Mouse (Mus musculus) lung, postnatal 10 days (tissue): Measurements from ENCODE around the gene Ctdspl.

Experiments used
- DNase-seq: peaks from one replicate; pipeline ENCODE4 v3.0.0; 2021

The Ctdspl gene

DNA sequence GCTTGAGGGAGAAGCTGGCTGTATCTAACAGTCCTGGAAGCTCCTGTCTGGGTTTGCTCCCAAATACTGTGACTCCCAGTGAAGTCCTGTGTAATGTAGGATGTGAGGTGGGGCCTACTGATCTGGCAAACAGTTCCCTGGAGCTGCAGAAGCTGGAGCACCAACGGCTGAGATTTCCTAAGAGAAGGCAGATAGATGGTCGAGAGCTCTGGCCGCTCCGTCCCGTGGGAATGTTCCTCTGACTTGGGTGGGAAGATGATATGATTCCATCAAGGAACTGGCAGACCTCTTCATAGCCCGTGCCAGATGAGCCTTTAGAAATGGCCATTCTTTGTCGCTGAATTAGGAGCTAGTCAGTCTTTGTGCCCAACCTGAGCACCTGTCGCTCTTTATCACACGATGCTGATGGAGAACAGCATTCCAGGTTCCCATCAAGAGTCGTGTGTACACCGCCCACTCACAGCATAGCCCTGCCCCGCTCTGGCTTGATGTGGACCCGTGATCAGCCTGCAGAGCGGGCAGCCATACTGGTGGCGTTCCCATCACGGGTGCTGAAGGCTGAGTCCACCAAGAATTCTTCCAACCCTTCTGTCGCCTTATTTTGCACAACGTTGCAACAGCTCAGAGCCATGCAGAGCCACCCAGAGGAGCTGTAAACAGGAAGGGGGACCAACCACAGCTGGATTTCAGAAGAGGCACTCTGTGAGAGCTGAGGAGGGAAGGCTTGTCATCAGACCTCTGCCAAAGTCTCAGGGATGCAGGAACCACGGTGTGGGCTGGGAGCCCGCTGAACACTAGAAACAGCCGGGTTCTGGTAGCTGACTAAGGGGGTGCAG is 65.7 kb downstream of the Ctdspl start:
- peak; percentile 65 for DNase-seq

DNA sequence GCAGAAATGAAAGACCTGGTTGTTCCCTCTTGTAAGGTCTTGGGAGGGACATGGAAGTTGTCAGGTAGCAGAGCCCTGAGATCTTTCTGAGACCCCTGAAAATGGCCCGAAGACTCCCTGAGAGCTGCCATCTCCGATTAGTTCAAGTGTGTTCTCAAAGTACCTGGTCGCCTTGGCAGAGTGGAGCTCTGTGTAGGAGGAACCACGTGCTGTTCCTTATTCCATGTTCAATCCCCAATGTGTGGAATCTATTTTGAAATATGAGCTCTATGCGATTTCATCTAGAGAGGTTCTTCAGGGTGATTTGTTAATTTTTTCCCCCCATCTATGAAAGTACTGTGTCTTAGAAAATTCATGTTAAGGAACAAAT is 66.3 kb downstream of the Ctdspl start:
- no peak for DNase-seq

DNA sequence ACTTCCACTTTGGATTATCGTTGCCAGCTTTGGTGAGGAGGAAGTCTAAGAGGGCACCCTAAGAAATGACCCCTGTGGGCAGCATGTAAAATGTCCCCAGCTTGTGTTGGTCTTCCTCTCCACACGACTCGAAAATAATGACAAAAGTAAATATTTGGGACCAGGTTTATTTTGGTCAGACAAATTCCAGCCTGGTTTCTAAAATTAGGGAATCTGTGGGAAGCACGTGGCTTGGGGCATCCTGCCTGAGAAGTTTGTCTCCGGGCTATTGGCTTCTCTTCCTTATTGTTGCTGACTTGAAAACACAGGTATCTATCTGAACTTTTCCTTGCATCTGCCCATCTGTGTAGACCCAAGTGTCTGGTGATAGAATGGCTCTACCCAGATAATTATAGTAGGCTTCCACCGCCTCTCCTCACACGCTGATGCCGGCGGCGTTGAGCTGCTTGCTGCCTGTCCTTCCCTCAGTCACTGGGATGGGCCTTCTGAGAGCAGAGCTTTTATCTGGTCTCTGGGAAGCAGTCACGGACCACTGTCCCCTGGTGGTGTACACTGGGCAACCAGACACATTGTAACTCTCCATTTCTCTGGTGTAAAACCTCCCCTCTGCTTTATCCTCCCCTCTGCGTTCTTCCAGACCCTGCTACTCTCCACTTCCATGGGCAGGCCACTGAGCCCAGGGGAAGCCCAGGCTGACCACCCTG is 68.4 kb downstream of the Ctdspl start:
- no peak for DNase-seq

- no peak for DNase-seq
Measured at GRCm38 (mm10) chr9:118995539-118995938, 69.3 kb downstream of the Ctdspl start.

DNA sequence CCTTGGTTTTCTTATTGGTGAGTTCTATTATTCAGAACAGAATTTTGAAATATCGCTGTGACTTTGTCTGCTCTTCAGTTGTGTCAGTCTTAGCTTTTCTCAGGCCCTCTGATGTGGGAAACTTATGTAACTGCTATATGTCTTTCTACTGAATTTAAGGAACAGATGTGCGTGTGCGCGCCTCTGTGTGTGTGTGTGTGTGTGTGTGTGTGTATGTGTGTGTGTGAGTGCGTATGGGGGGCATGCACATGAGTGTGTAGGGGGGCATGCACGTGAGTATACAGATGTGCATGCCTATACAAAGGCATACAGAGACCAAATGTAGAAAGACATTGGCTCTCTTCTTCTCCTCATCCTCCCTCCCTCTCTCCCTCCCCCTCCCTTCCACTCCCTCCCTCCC is 71.0 kb downstream of the Ctdspl start:
- DNase-seq = no peak

DNA sequence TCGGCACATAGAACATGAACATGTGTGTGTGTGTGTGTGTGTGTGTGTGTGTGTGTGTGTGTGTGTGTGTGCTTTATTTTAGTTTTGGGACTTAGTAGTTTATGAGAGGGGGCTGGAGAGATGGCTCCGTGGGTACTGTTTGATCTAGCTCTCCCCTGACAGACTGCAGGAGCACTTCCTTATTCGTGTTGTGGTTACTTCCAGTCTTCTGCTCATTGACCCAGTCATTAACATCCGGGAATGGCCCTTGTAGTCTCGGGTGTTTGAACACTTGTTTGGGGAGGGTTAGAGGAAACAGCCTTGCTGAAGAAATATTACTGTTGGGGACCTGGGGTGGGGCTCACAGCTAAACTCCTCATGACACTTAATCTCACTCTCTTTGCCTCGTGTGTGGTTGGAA is 73.9 kb downstream of the Ctdspl start:
- no peak for DNase-seq

- DNase-seq = peak; percentile 80
Measured at GRCm38 (mm10) chr9:119002267-119002666, 76.0 kb downstream of the Ctdspl start.

- DNase-seq = peak; percentile 60
Measured at GRCm38 (mm10) chr9:119003990-119004702, 77.9 kb downstream of the Ctdspl start.

DNA sequence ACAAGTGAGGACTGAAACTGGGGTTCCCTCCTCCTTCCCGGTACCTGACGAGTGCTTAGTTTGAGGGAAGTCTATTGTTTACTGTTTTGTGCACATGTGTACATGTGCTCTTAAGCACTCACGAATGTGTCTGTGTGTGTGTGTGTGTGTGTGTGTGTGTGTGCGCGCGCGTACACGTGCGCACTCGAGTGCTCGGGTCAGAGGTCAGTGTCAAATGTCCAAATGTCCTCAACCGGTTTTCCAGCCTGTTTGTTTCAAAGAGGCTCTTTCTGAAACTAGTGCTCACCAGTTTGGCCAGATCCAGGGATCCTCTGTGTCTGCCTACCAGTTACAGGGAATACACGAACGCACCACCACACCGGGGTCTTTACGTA is 78.4 kb downstream of the Ctdspl start:
- DNase-seq = no peak

DNA sequence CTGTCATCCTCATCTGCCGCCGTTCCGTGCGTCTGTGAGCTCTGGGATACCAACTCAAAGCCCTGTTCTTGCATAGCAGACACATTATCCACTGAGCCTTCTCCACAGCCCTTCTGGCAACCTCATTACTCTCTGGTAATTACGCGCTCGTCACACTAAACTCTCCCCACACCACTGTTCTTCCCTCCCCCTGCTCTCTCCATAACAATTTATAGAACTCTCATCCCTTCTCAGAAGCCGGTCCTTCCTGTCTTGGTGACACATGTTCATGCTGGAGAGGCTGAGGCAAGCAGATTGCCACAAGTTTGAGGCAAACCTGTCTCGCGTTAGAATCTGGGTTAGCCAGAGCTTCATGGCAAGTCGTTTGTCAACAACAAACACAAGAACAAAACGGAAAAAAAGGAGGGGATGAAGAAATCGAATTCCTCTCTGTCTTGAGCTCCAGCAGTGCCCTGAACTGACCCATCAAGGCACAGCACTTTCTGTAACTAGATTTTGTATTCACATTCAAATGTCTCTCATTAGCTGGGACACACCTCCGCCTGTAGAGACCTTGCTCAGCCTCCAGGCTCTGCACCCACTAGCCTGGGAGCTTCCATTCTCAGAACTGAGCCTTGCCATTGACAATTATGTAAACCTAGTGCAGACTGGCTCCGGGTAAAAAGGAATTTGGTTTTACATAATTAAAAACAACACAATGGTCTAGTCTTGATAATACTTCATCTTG is 79.2 kb downstream of the Ctdspl start:
- no peak for DNase-seq

GRCm38 (mm10) chr9:119007266-119007665 is 81.0 kb downstream of the Ctdspl start:
- DNase-seq = no peak

GRCm38 (mm10) chr9:119008871-119009270 is 82.6 kb downstream of the Ctdspl start:
- DNase-seq = peak; percentile 58

DNA sequence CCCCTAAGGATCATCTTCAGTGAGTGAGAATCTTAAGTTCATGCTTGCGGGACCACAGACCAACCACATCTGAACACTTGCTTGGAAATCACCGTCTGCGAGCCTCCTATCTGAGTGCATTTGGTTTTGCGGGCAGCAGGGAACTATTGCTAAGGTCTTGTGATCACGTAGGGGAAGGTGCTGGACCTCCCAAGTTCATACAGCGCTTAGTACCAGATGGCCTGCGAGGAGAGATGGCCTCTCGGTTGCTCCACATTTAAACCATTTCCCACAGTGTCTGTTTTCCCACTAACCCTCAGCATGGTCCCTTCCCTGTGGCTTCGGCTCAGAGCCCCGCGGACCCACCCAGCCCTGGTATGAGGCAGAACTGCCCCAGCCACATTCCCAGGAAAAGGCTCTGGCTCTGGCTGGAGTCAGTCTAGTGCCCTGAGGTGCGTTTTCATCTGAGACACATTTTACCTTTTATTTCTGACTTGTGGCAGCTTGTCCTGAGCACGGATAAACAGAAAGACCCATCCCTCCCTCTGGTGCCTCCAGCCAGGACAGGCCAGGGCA is 84.0 kb downstream of the Ctdspl start:
- peak; percentile 56 for DNase-seq

DNA sequence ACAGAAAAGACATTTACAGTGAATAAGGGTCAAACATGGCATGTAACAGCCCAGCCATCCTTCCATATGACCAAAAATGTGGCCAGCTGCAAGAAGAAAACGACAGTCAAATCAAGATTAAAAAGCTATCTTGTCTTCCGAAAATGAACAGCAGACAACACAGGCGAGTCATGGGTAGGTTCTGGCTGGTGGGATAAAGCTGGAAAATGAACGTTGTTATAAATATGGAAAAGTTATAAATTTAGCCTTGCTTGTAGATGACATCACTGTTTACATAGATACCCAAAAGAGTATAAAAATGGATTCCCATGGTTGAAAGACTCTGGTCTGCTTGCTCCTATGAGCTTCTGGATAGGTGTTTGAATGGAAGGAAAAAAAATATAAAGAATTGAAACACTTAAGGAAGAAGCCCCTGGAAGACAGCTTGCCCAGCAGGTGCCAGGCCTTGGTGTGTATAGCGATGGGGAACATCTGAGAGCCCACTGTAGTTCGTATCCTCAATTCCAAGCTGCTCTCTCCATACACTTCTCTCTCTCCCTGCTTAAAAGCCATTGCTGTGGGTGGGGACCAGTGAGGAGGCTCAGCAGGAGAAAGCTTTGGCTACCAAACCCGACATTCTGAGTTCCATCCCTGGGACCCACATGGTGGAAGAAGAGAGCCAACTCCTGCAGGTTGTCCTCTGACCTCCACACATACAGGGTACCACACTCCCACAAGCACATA is 90.7 kb downstream of the Ctdspl start:
- no peak for DNase-seq

DNA sequence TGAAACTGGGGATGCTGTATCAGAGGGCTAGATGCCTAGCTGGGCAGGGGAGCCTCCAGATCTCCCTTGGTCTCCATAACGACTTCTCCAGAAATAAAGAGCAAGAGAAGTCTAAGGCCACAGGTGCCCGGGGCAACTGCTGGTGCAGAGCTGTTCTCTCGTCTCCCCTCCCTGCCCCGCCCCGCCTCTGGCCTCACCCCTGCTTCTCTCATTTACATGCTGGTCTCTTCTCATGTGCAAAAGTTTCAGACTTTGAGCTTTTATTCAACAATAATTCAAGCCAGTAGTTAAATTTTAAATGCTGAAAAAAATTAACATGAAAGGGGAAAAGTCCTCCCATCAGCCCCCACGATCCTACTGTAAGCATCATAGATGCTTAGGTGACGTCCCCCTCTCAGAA is 95.5 kb downstream of the Ctdspl start:
- DNase-seq = no peak

GRCm38 (mm10) chr9:119025263-119025662 is 99.0 kb downstream of the Ctdspl start:
- no peak for DNase-seq

GRCm38 (mm10) chr9:119025832-119026331 is 99.6 kb downstream of the Ctdspl start:
- no peak for DNase-seq

DNA sequence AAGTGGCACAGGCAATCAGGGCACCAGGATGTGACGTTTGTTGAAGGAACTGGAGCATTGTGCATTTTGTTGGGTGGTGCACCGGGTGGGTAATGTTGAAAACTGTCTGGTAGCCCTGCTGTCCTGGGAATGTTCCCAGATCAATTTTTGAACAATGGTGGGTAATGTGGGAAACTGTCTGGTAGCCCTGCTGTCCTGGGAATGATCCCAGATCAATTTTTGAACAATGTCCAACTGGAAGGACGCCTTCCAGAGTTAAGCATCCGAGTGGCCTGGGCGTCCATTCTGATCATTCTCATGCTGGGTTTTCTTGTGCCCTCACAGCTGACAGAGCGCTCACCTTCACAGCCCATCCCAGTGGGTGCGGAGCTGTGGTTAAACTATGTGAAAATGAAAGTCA is 101.1 kb downstream of the Ctdspl start:
- DNase-seq = no peak

DNA sequence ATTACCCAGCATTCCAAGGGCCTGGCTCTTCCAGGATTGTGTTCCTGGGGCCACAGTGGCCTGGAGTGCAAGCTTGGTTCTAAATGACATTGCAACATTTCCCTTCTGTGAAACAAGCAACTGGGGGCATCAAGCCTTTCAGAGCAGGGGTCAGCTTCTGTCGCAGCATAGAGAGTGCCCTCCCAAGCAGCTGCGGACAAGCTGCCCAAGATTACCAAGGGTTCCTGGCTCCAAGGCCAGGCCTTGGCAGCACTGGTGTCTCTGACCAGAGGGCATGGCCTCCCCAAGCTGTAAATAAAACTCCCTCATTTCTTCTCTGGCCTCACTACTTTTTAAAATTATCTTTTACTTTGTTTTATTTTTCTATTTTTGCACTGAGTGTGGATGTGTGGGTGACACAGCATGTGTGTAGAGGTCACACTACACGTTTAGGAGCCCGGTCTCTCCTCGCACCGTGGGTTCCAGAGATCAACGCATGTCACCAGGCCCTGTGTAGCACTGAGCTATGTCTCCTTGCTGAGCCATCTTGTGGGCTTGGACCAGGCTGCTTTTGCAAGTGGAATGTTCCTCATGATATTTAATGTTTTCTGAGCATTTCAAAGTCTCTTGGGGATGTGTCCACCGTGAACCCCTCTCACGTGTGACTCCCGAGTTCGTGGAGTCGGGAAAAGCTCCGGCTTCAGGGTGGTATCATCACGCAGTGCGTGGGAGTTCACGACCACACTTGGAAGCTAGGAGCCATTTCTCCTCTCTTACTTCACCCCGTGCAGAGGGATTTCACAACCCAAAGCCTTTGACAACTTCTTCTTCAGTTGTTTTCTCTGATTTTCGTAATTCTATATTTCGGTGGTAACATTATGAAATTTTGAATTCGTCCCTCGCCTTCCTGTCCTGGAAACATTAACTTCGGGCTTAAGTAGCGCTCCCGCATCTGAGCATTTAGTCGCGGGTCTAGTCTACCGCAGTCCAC is 102.3 kb downstream of the Ctdspl start:
- no peak for DNase-seq

GRCm38 (mm10) chr9:119029568-119029967 is 103.3 kb downstream of the Ctdspl start:
- DNase-seq = peak; percentile 83

DNA sequence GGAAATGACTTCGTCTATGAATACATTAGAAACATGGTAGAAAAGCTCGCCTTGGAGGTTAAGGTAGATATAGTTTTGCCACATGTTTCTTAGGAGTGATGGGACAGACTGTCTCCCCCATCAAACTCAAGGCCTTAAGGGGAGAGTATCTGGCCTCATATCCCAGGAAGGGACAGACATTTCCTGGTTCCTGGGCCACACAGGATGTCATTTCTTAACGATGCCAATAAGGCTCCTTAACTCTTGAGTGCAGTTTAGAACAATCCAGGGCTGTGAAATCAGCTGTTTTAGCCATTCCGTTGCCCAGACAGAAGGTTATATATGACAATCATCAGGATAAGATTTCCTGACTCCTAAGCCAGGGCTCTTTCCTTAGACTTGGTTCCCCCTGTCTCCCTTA is 104.8 kb downstream of the Ctdspl start:
- no peak for DNase-seq
